Mouse (Mus musculus) G1E (cell line): Measurements from ENCODE around the gene Abca2.

ENCODE experiments used
- CTCF ChIP-seq: IDR thresholded peaks from 2 replicates; pipeline ENCODE4 v1.5.1; 2012; ENCODE audit warnings: low read depth, low read length, inconsistent platforms, mixed read lengths
- GATA2 ChIP-seq: IDR thresholded peaks from 2 replicates; pipeline ENCODE4 v1.6.1; 2012; ENCODE audit warnings: low read depth, low read length, inconsistent platforms, borderline replicate concordance
- POLR2AphosphoS5 ChIP-seq: IDR thresholded peaks from 2 replicates; pipeline ENCODE4 v1.6.1; 2012; ENCODE audit warnings: low read depth, low read length, inconsistent platforms; ENCODE audit not compliant: insufficient replicate concordance
- TAL1 ChIP-seq: conservative IDR thresholded peaks from 2 replicates; pipeline ENCODE4 v1.6.1; 2012; ENCODE audit warnings: low read depth, low read length, inconsistent platforms, mixed read lengths

GRCm38 (mm10) chr2:25477541-25477940 lies 49.0 kb downstream of the Abca2 start:
- TF ChIP-seq CTCF (no peak), GATA2 (no peak), TAL1 (no peak), POLR2AphosphoS5 (no peak)
